16 mouse cellular contexts compared by ENCODE assay signal in genomic region chr15:81015068-81015744, GRCm38 (mm10).
"Had no signal": no experiment of that assay in that cellular context is flagged by ENCODE, and none has a peak within 500 bp of the region (broad histone marks: within the 10 kb centered on the region; RNA-seq: fewer than 3 reads in every experiment).

No protein-coding gene starts in this region.

- H3K27ac ChIP-seq: intestine, embryonic 15.5 days; limb, embryonic 13.5 days; liver, embryonic 14.5 days; midbrain, embryonic 10.5 days; neural tube, embryonic 12.5 days; stomach, embryonic 15.5 days had no signal

- ATAC-seq: intestine, embryonic 15.5 days had no signal

- DNase-seq: kidney, adult 18-20 months; kidney, postnatal 10 days; kidney, postnatal 4 days; layer of hippocampus, postnatal 36 days; left cerebral cortex, postnatal 4 days; lung, adult 18-20 months; midbrain, embryonic 14.5 days; retina, postnatal 1 day; thymus, adult 2 months; thymus, postnatal 25 days had no signal

- H3K4me3 ChIP-seq: intestine, embryonic 15.5 days; limb, embryonic 13.5 days; midbrain, embryonic 10.5 days; neural tube, embryonic 12.5 days; stomach, embryonic 15.5 days had no signal
